Mouse (Mus musculus) layer of hippocampus, adult 9-11 months (tissue): Measurements from ENCODE around the gene Hip1r.

Source experiments
- DNase-seq: peaks from one replicate; pipeline ENCODE4 v3.0.0; 2022

Gene Hip1r

DNA sequence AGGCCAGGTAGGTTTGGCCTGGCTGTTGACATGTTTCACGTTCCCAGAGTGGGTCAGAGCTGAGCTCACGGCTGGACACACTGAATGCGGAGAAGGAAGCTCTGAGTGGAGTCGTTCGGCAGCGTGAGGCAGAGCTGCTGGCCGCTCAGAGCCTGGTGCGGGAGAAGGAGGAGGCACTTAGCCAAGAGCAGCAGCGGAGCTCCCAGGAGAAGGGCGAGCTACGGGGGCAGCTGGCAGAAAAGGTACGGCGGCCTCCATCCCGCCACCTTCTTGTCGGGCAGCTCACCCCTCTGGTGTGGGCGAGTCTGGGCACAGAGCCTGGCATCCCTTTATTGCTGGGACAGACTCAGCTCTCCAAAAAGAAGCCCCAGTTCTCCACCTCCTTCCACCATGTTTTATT, 24.4 kb downstream of the Hip1r start:
- no peak for DNase-seq

DNA sequence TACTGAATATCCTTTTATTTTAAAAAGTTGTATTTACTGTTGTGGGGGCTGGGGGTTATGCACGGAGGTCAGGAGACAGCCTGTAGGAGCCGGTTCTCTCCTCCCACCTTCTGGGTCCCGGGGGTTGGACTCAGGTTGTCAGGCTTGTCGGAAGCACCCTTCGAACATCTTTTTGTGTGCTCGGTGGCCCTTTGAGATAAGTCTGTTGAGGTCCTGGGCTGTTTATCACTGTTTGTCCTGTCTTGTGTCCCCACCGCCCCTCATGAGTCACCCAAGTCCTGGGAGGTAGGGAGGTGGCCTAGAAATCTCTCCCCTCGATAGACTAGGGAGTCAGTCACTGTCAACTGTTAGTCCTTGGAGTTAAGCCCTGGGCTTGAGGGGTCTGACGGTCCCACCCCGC, 24.9 kb downstream of the Hip1r start:
- no peak for DNase-seq

DNA sequence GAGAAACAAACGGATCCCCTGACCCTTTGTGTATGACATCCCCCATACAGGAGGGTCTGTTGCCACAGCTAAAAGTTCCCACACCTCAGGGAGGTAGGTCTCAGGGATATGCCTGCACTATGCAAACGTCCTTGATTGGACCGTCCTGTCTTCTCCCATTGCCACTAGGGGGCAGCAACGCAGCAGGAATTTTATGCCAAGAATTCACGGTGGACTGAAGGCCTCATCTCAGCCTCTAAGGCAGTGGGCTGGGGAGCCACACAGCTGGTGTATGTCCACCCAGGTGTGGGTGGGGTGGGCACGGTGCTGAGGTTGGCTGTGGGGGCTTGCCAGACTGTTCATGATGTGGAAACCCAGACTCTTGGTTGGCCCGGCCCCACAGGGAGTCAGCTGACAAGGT, 27.4 kb downstream of the Hip1r start:
- peak; percentile 80 for DNase-seq

DNA sequence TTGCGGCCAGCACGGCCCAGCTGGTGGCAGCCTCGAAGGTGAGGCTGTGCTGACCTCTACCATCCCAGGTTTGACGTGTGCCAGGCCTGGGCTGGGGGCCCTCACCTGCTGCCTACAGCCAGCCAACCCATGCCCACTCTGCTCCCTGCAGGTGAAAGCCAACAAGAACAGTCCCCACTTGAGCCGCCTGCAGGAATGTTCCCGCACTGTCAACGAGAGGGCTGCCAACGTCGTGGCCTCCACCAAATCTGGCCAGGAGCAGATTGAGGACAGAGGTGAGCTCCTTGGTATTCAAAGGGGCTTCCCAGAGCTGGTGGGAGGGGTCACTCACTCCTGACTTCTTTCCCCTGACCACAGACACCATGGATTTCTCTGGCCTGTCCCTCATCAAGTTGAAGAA, 27.8 kb downstream of the Hip1r start:
- DNase-seq = no peak

DNA sequence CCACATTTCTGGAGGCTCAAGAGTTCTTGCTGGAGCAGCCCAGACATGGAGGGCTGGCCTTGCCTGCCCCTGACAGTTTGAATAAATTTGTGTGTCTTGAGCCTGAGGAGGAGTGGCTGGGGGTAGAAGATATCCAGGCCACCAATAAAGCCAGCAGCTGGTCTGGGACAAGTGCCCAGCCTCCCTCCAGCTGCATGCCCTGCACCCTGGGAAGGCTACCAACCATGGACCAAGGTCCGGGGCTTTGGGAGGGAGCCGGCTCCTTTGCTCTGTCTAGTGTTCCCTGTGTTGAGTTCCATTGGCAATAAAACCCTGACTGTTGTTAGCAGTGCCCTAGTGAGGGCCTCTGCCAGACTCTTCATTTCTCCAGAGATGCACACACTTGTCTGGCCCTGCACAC, 29.4 kb downstream of the Hip1r start:
- DNase-seq = peak; percentile 78

DNA sequence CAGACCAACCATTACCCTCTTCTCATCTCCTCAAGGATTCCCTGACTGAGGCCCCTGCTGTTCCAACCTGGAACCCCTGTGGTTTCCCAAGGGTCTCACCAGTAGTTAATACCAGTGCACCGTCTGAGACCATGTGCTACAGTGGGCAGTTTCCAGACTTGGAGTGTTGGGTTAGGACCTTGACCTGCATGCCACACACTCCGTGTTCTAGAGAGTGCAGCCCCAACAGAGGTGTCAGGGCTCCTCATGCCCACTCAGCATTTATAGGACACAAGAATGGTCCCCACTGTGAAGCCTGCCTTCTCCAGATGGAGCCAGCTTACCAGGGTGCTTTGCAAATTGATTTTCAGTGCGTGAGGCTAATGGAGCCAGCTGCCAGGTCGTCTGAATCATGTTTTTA, 29.9 kb downstream of the Hip1r start:
- DNase-seq = no peak

DNA sequence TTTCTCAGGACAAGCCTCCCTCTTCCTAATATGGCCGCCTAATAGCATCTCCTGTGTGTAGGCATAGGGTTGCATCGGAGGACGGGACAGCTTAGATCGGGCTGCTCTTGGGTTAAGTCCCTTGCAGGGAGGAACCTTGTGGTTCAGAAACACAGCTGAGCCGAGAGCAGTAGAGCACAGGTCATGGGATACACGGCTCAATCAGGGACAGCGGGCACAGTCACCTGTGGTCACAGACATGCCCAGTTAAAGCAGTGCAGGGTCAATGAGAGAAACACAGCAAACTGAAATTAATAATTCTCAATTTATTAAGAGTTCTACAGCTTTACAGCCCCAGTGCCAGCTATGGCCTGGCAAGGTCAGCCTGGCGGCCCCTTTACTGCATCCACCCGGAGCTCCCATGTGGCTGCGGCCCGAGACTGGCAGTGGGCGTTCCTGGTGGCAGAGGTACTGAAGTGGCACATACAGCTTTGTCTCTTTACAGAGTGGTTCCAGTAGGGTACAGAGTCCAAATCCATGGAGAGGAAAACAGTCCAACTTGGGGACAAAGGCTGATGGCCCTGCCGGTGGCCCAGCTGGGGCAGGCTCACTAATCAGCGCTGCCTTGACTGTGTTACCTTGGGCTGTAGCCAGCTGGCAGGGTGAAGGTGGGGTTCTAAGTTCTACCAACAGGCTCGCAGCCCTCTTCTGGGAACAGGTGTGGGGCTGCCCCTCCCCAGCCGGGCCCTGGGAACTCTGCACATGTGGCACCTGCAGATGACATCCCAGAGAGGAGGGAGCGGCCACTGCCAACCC, 31.1 kb downstream of the Hip1r start:
- DNase-seq = no peak

DNA sequence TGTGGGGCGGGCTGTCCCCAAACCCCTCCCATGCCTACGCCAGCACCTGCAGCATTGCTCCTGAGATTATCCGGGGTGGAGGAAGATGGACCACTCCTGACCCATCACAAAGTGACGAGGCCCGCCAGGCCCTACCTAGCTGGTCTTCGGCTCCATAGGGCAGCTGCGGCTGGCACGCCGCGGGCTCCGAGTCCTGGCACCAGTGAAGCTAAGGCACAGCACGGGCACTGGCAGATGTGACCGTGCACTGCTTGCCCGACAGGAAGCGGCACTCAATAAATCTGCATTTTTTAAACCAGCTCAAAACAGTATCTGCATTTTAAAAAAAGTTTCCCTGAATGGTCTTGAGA, 31.7 kb downstream of the Hip1r start:
- DNase-seq = no peak

DNA sequence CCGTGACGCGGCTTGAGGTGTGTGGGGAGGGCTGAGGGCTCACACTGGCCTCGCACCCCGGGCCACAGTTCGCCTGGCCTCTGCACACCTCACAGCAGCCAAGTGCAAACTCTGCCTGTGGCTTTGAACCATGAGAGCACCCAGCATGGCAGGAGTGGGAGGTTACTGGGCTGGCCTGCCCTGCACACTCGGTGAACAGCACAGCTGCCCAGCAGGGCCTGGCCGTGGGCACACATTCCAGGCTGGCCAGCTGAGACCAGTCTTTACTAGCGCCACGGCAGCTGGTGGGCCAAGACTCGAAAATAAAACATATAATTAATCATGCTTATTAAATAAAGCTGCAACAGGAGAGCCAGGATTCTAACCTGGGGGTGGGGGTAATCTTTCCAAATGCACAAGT, 32.2 kb downstream of the Hip1r start:
- no peak for DNase-seq

DNA sequence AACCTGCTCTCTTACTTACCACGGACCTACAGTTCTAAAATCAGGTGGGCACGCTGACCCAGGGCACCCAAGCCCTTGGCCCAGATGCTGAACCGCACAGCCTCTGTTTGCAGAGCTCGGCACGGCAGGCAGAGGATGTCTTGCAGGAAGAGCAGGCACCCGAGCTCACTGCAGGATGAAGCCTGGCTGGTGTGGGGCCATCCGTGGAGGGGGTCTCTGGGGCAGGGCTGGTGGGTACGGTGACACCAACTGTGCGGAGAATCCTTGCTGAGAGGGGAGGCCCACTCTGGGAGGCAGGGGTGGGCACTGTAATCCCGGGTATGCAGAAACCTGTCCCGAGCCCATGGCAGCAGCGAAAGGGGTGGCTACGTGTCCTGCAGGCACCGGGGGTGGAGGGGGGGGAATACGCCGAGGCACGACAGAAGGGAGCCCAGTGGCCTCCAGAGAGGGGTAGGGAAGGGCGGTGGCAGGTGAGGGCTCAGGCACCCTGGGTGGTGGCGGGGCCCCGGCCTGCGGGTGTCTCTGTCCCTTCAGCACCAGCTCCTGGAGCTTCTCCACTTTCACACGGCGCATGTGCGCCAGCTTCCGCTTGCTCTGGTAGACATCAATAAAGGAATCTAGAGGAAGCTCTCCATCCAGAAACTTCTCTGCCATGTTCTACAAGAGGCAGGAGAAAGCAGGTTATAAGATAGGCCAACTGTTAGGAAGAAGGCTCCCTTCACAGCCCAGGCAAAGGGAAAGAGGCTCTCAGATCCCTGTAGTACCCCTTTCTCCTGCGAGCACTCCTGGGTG, 32.9 kb downstream of the Hip1r start:
- DNase-seq = no peak

DNA sequence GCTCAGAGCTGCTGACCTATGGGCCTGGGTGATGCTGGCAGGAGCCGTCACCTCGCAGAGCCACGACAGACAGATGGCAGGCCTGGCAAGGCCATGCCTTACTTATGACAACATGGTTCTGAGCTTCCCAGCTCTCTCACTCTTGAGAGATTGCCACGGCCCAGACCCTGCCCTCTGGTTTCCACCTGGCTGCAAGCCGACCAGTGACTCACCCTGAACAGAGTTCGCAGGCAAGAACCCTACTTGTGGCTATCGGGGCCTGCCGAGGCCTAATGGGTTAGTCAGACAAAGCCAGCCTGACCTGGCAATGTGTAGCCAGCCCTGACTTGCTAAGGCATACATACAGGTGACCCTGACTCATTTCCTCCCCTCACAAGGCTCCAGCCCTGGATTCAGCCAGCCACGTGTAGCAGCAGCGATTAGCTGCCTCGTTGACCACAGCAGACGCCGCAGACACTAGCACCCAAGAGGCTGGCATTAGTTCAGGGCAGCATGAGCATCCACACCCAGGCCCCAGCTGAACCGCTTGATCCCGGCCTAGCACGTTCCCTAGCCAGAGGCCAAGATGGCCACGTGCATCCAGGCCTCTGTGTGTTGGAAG, 33.6 kb downstream of the Hip1r start:
- DNase-seq = no peak

DNA sequence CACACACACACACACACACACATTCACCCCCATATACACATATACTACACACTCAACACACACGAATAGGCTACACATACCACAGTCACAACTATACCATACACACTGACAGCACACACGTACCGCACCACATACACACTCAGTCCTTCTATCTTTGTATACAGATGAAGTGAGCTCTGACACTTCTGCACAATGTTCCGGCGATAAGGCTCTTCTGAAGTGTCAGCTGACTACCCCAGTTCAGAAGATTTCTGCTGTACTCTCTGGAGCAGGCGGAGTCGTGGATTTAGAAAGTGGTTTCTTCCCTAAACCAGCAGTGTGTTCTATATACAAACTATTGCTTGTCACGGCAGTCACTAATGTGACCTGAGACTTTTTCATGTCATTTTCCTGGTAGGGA, 36.6 kb downstream of the Hip1r start:
- no peak for DNase-seq

DNA sequence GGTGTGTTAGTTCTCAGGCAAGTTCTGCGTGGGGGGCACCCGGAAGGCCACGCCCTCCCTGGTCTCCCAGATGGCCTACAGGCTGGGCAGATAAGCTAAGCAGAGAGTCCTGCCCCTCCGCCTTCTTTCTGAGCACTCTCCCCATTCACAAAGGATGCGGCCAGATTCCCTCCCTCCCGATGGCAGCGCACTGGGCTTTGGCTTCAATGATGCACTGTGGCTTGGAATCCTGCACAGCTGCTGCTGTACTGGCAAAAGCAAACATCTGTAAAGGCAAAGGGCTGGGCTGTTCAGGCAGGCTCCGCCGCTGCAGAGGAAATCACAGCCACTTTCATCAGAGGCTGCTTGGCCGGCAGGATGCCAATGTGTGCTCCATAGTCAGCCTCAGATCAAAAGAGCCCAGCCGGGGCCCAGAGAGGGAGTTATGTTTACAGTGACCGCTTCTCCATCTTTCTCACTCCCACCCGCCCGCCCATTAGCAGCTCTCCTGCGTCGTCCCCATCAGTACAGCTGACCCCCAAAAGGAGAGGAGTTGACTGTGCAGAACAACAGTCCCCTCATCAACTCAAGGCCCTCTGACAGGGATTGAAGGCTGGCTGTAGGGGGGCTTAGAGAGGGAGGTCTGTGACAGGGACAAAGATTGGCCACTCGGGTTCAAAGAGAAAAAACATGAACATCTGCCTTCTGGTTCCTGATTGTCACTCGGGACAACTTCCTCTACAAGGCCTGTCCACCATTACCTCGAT, 37.7 kb downstream of the Hip1r start:
- no peak for DNase-seq

DNA sequence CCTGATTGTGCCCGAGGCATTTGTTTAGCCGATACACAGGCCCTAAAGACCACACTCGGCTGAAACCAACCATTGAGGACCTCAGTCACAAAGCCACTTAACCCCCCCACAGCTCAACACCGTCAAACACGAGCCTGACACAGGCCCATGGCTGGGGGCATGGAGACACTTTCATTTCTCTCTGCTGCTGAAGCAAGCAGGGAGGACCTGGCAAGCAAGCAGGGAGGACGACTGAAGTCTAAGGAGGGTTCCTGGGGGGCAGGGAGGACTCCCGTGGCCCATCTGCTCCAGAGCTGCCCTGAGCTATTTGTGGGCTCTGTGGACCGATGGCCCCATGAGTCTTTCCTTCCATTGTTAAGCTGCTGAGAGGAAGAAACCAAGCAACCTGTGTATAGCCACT, 38.5 kb downstream of the Hip1r start:
- no peak for DNase-seq

DNA sequence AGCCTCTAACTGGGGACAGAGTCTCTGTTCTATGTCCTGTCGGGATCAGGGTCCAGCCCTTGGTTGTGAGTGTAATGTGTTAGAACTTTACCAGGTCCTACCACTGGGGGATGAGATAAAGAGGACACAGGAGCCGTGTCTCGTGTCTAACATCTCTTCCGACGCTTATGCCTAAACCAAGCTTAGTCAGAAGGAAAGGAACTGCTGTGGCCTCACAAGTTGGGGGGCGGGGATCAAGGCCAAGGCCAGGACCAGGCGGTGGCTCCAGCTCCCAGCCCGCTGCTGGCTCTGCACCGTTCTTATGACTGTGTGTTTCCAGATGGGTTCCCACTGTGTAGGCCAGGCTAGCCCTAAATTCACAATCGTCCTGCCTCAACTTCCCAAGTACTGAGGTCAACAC, 39.5 kb downstream of the Hip1r start:
- no peak for DNase-seq

DNA sequence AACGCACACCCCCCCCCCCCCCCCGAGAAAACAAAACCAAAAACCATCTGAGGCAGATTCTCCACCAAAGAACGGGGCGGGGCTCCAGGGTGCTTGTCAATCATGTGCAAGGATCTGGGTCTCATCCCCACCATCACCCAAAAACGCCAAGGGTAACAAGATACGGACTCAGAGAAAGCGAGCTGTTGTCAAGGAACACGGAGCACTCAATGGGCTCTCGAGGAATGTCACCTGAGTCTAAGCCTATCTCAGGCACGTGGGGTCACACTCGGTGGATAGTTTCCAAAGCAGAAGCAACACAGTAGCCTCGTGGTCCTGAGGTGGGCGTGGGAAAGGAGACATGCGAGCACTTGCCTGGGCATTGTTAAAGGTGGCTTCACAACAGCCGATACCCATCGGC, 40.3 kb downstream of the Hip1r start:
- DNase-seq = no peak

DNA sequence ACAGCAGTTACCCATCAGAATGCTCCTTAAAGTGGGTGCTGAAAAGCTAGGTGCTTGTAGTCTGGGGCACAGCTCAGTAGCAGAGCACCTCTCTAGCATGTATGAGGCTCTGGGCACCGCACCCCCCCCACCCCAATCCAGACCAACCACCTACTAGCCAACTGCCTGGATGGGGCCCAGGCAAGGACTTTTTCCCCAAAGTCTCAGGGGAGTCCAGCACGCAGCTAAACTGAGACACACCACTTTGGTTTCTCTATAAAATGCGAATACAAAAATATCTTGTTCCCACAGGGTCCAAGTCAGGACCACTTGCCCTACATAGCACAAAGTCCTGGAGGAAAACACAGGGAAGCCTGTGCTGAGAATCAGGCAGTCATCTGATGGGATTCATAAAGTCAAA, 40.8 kb downstream of the Hip1r start:
- no peak for DNase-seq

DNA sequence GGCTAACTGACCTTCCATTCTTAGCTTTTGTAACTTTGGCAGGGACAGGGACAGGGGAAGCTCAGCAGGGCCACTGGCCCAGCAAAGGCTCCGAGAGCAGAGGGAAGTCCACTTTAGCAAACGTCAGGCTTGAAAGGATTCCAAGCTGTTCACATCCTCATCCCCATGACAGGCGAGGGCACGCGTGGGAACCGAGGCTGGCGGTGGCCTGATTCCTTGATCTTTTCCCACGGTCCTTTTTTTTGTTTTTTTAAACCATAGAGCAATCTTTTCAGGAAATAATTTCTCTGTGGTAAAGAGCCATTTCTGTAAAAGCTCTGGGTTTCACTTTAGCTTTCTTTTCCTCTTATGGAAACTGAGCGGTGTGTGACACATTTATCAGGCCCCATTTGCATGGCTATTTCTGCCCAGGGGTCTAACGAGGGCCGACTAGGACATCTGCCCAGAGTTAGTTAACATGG, 41.4 kb downstream of the Hip1r start:
- DNase-seq = no peak

DNA sequence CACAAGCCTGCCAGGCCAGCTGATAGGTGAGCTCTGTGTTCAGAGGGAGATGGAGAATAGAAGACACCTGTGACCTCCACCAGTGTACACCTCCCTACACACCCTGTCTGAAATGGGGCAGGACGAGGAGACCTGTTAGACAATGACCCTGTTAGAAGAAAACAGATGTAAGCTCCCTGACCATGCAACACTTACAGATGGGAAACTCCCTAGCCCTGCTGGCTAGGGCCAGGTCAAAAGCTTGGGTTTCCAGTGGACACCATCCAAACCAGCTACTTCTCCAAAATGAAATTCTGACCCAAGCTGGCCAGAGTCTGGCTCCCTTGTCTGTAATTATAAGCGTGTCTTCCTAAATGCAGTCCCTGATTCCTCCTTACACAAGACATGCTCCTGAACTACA, 42.3 kb downstream of the Hip1r start:
- DNase-seq = no peak

DNA sequence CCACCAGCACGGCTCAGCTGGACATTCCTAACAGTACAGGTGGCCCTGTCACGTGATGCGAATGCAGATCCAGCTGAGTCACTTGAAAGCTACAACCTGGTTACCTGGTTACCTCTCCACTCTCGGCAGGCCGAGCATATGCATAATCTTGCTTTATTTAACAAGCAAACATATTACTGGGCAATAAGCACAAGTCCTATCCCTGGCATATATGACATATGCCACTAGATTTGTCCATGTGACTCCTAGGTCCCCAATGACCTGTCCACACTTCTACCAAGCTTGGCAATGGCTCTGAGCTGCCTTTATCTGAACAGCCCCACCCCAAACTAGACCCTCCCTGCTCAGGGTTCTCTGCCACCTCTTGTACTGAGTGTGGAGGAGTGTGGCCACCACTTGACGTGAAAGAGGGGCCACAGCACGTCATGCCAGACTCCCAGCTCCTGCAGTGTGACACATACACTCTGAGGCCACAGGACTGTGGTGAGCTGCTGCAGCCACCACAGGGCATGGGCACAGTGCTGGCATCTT, 42.9 kb downstream of the Hip1r start:
- no peak for DNase-seq

DNA sequence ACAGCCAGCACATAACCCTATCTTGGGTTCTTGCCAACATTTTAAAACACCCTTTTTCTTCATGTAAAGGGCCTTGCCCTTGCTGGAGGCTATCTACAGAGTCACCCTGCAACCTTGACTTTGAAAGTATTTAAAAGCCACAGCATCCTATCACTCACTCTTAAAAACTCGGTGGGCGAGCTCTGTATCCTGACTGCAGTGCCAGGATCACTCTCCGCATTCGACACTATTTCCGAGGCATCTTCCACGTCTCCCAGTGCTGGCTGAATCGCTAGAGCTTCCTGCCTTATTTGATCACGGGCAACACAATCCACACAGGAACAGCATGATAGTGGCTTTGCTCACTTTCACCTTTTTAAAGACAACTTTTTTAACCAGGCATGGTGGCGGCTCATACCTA, 44.5 kb downstream of the Hip1r start:
- no peak for DNase-seq

DNA sequence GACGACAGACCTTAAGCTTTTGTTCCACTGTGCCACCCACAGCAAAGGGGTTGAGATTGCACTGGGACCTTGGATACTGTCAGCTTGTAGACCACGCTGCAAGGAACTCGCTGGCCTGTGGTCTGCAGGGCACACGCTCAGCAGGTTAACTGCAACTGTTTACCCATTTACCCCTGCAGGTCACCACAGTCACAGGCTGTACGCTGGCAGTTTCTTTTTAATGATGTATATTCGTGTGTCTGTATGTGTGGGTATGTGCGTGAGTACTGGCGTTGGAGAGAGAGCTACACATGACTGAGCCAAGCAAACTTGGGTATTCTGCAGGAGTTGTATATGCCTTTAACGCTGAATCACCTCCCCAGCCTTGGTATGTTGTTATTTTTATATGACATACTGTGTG, 45.2 kb downstream of the Hip1r start:
- no peak for DNase-seq
